Mouse (Mus musculus): ENCODE measurements around the gene Gm12166.

- no peak for TF ChIP-seq CTCF (IDR thresholded peaks at IDR 0.05)
- TF ChIP-seq EP300 (IDR thresholded peaks at IDR 0.05): no peak
Measured at GRCm38 (mm10) chr11:46097062-46097461, 44.9 kb upstream of the Gm12166 start.

Measured in lung, postnatal 0 days (tissue).